Mouse (Mus musculus) midbrain, embryonic 11.5 days (tissue): ENCODE data around the gene Sufu. TPM values are rescaled to one million over a fixed set of nuclear protein-coding genes. Genes with fewer than 3 reads are reported as not detected.

Experiments used
- ATAC-seq: fragments of 200-750 bp; cut with Nextera tagmentation; 2 replicates; pipeline ENCODE4 v1.8.0; 2017; ENCODE audit warnings: moderate TSS enrichment, moderate library complexity; ENCODE audit not compliant: low FRiP score
- DNase-seq: peaks from one replicate; pipeline ENCODE4 v3.0.0; 2015; ENCODE audit warnings: low spot score; ENCODE audit errors: missing footprints
- H3K27ac ChIP-seq: fragments of 300-500 bp; sonication (generic); 2 replicates; pipeline ENCODE4 v1.5.1; 2014; ENCODE audit warnings: low read depth, low read length
- H3K27me3 ChIP-seq: fragments of 300-500 bp; sonication (generic); 2 replicates; pipeline ENCODE4 v1.6.1; 2014; ENCODE audit warnings: mild to moderate bottlenecking, low read length, moderate library complexity, mixed read lengths; ENCODE audit not compliant: control insufficient read depth, insufficient read depth
- H3K36me3 ChIP-seq: fragments of 300-500 bp; sonication (generic); 2 replicates; pipeline ENCODE4 v1.6.1; 2014; ENCODE audit warnings: mild to moderate bottlenecking, low read length, moderate library complexity, mixed read lengths; ENCODE audit not compliant: control insufficient read depth, insufficient read depth
- H3K4me1 ChIP-seq: fragments of 300-500 bp; sonication (generic); 2 replicates; pipeline ENCODE4 v1.6.1; 2014; ENCODE audit warnings: low read length; ENCODE audit not compliant: control insufficient read depth, insufficient read depth
- H3K4me2 ChIP-seq: fragments of 300-500 bp; sonication (generic); 2 replicates; pipeline ENCODE4 v1.6.1; 2014; ENCODE audit warnings: mild to moderate bottlenecking, moderate library complexity
- H3K4me3 ChIP-seq: fragments of 300-500 bp; sonication (generic); 2 replicates; pipeline ENCODE4 v1.5.1; 2014; ENCODE audit warnings: low read depth, low read length
- H3K9ac ChIP-seq: fragments of 300-500 bp; sonication (generic); 2 replicates; pipeline ENCODE4 v1.6.1; 2014; ENCODE audit warnings: low read length
- H3K9me3 ChIP-seq: fragments of 300-500 bp; sonication (generic); 2 replicates; pipeline ENCODE4 v1.6.1; 2016; ENCODE audit warnings: low read length; ENCODE audit not compliant: control insufficient read depth
- WGBS: fragments of 180-500 bp; shearing (Covaris S2); extraction: QIAGEN DNeasy Blood & Tissue Kit; methylation state at CpG from one replicate; pipeline ENCODE4 v1.1.7; 2014; 5-methylcytosine and 5-hydroxymethylcytosine counted together
- polyA plus RNA-seq: library from polyadenylated mRNA; unstranded; fragments of >200 nt; fragmentation: Nextera tagmentation; extraction: Ambion mirVana; gene quantifications from 2 replicates; pipeline ENCODE4 v1.2.1, GENCODE M21; 2014

Gene Sufu
- polyA plus RNA-seq, 1 experiment from 2014 or later, result 38.7 TPM

DNA sequence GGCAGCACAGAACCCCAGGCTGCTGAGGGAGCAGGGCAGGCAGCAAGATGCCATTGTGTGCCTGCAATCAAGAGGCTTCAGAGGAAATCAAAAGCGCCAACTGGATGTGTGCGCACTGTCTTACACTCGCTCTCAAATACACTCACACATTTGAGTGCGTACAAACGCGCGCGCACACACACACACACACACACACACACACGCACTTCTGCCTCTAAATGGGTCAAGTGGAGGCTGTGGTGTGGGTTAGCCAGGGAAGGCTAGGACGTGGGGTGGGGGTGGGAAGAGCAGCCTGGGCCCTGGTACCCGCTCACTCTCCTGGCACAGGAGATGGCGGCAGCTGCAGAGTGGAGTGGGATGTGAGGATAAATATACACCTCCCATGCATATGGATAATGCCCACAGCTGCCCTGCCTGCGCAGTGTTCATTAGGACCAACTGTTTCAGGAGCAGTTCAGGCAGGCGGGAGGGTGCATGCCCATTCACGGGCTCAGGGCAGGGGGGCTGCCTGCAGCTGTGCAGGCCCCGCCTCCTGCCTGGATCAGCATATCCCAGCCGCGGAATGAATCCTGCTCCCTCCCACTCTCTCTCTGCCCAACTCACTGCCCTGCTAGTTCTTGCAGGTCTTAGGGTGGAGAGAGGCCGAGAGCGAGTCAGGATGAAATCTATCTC lies 126.9 kb downstream of the Sufu start:
- H3K36me3 ChIP-seq, result no peaks in the 10 kb centered on the region
- no peaks in the 10 kb centered on the region for H3K9me3 ChIP-seq
- peaks cover 60% of the 10 kb centered on the region for H3K4me1 ChIP-seq
- no peaks in the 10 kb centered on the region for H3K27me3 ChIP-seq
- H3K27ac ChIP-seq, result peak overlapping the region; percentile 74
- H3K4me3 ChIP-seq, result peak overlapping the region; percentile 2; the same call in 1 of the 2 replicates
- H3K9ac ChIP-seq, result peak overlapping the region; percentile 17
- peak; percentile 86 for ATAC-seq
- peak; percentile 93 for DNase-seq
- 2% methylated on average over 20 of the region's 20 CpGs for WGBS
- H3K4me2 ChIP-seq, result peak overlapping the region; percentile 47

DNA sequence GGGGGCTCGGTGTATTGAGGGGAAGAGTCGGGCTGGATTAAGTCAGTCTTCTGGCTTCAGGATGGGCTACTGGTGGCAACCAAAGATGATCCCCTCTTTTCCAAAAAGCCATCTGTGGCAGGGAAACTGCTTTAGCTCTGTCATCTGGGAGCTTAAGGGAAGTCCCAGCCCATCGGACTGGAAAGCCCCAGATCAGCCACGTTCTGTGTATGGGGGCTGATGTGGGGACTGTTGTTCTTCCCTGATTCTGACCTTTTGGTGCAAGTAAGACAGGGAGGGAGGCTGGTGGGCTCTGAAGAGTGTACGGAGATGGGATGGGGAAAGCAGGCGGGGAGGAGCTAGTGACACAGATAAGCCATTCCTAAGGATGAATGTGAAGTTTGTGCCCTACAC lies 127.5 kb downstream of the Sufu start:
- ATAC-seq (peak; percentile 12), DNase-seq (no peak)
- Histone ChIP-seq H3K4me3 (peak overlapping the region; percentile 2; the same call in 1 of the 2 replicates), H3K27ac (peak overlapping the region; percentile 74), H3K27me3 (no peaks in the 10 kb centered on the region), H3K9ac (peak overlapping the region; percentile 17; the same call in 1 of the 2 replicates), H3K36me3 (no peaks in the 10 kb centered on the region), H3K9me3 (no peaks in the 10 kb centered on the region), H3K4me2 (peak overlapping the region; percentile 47), H3K4me1 (peaks cover 60% of the 10 kb centered on the region)
- 4% methylated on average over 6 of the region's 6 CpGs for WGBS

DNA sequence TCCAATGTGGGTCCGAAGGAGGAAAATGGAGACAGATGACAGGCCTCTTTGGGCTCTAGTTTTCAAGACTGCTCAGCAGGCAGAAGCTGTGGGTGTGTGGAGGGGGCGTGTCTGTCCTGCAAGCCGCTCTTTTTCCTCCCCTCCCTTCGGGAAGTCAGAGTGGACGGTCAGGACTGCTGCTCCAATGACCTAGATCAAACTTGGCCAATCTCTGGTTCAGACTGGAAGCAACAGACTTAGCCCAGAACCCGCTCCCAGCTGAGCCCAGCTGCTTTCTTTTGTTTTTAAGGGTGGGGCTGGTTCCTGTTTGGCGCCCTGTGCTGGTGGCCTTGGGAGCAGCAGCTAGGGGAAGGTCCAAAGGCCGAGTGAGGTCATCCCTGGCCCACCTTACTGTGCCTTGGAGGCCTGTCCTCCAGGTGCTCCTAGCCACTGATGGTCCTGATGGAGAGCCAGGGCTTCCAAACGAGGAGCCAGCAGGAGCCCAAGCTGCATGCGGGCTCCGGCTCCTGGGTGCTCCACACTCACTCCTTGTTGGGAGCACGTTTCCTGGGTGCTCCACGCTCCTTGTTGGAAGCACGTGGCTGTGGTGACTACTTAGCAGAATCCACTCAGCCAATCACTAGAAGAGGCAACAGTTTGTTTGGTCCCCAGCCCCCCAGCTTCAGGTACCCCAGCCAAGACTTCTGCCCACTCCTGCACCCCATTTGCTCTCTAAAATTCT lies 128.1 kb downstream of the Sufu start:
- Histone ChIP-seq H3K9ac (no peak overlapping the region), H3K4me2 (peak overlapping the region; percentile 47)
- ATAC-seq, result no peak

DNA sequence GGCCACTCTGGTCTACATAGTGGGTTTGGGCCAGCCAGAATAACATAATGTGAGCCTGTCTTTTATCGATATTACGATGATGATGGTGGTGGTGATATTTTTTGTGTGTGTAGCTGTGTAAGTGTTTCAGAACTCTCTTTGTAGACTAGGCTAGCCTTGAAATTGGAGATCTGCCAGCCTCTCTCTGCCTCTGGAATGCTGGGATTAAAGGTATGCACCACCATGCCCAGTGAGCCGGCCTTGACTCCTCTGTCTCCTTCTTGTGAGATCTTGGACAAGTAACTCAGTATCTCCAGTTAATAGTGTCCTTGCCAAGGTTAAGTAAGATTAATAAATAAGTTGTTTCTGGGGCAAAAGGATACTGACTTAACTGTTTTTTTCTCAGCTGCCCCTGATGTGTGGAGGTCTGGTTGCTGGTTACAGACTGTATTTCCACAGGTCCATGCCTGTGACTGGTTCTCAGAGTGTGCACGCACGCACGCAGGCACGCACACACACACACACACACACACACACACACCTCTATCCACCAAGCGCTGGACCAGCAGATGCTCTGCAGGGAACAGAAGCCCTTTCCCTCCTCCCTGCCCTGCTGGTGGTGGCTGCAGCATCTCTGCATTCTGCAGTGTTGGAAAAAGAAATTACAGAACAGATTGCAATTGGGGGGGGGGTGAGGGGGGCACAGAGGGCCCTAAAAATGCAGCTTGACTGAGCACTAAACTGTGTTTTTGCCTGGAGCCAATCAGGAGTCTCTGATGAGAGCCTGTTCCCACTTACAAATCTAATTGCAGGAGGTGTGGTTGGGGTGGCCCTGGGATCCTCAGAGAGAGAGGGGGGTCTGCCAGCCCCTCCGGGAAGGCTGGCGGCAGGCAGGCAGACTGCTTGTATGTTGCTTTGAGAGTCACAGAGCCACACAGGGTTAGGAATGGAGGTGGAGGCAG lies 129.3 kb downstream of the Sufu start:
- Histone ChIP-seq H3K4me1 (peaks cover 76% of the 10 kb centered on the region), H3K27ac (peak overlapping the region; percentile 26), H3K9me3 (no peaks in the 10 kb centered on the region), H3K36me3 (no peaks in the 10 kb centered on the region), H3K9ac (peak overlapping the region; percentile 25; the same call in 1 of the 2 replicates), H3K27me3 (no peaks in the 10 kb centered on the region), H3K4me2 (no peak overlapping the region), H3K4me3 (no peak overlapping the region)
- DNase-seq (no peak), ATAC-seq (no peak)
- WGBS, result 48% methylated on average over 10 of the region's 10 CpGs

More for the DNA sequence above, 128.1 kb downstream of the Sufu start:
- peak overlapping the region; percentile 74 for H3K27ac ChIP-seq
- peaks cover 64% of the 10 kb centered on the region for H3K4me1 ChIP-seq
- no peaks in the 10 kb centered on the region for H3K36me3 ChIP-seq
- H3K4me3 ChIP-seq, result no peak overlapping the region
- 21% methylated on average over 14 of the region's 14 CpGs for WGBS
- no peaks in the 10 kb centered on the region for H3K9me3 ChIP-seq
- DNase-seq, result peak; percentile 91
- no peaks in the 10 kb centered on the region for H3K27me3 ChIP-seq

DNA sequence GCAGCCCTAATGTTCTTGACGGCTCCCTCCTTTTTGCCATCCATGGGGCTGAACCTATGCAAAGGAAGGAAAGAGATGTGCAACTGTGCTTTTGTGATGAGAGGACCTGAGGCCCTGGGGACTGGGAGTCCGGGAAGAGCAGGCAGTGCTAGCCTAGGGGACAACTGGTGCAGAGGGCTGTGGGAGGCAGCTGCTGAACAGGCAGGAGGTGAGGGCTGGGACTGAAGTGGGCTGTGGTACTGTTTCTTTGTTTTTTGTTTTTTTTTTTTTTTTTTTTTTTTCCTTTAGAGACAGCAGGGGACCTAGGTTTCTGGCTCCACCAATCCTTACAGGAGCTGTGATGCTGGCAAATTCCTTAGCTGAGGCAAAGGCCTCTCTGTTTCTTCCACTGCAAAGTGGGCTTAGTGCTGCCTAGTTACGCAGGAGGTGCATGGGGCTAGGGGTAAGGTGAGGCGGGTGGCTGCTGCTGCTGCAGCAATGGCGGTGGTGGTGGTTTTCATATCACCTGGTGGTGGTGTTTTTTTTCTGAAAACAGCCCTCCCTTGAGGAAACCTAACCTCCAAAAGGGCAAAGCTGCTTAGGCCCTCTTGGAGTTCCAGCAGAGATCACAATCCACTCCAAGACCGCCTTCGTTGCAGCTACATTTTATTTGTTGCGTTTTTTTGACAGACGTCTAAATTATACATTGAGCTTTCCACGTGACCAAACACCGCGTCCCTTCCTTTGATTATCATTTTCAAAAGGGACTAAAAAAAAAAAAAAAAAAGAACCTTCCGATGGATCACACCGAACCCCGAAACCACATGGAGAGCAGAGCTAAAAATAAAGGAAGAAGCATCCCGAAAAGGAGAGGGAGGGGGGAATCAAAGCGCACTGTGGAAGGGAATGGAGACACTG lies 131.2 kb downstream of the Sufu start:
- H3K4me1 ChIP-seq, result peaks cover 95% of the 10 kb centered on the region
- ATAC-seq (no peak), DNase-seq (peak; percentile 91)
- H3K4me3 ChIP-seq, result peak overlapping the region; percentile 18; the same call in 1 of the 2 replicates
- peak overlapping the region; percentile 96 for H3K27ac ChIP-seq
- H3K36me3 ChIP-seq, result no peaks in the 10 kb centered on the region
- H3K9ac ChIP-seq, result peak overlapping the region; percentile 63
- 5% methylated on average over 17 of the region's 17 CpGs for WGBS
- no peaks in the 10 kb centered on the region for H3K27me3 ChIP-seq
- no peaks in the 10 kb centered on the region for H3K9me3 ChIP-seq
- H3K4me2 ChIP-seq, result peak overlapping the region; percentile 52

DNA sequence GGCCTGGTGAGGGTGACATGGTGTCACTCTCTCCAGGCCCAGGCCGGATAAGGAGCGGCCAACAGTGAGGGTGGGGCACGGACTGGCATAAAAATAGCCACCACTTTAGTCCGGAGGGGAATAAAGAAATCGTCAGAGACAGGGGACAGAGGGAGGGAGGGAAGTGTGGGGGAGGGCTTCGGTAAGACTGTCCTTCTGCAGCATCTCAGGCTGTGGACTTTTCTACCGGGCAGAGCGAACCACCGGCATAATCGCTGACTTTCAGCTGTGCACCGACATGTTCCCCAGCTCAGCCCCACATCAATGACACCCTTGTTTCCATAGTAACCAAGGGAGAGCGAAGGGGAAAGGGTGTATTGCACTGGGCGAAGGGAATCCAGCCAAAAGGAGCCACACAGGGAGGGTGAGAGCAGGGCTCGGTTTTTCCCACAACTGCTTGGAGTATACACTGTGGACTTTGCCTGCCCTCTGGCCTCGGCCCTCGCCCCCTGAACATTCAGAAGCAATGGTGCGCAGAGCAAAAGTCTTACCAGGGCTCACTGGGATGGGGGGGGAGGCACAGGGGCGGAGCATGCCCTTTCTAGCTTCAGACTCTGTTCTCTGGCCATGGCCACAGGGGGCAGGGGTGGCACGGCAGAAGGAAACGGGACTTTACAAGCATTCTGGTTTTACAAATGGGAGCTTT lies 132.0 kb downstream of the Sufu start:
- under 1% methylated on average over 20 of the region's 20 CpGs for WGBS

DNA sequence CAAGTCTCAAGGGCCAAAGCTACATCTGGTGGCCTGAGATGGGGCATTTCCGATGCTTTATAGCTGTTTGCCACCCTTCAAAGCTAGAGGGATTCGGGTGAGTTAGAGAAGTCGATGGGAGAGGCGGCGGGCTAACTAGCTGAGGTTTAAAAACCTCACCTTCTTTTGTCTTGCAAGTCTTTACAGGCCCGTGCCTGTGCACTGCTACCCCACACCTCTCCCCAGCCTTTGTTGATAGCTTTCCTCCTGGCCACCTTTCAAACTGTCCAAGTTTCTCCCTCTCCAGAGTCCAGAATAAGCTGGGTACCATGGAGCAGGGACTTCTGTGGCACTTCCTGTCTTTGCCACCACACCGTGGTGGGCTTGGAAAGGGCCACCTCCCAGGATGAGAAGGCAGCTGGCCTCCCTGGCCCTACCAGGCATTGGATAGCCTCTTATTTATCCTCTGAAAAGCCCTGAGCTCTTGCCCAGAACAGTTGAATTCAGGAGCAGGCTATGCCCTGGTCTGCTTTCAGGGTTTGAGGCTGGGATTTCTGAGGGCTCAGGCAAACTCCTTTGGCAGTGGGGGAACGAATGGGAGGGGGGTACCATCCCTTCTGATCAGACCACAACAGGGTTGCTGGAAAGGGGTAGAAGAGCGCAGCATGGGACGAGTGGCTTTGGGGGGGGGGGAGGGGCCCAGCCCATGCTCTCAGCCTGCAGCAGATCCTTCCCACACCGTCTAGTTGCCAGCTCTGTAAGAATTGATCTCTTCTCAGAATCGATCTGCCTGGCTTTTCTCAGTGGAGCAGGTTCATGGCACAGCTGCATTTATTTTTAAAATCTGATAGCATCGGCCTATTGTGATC lies 133.1 kb downstream of the Sufu start:
- peak overlapping the region; percentile 52 for H3K4me2 ChIP-seq
- H3K4me3 ChIP-seq, result no peak overlapping the region
- ATAC-seq (no peak), DNase-seq (peak; percentile 94)
- WGBS, result 1% methylated on average over 13 of the region's 13 CpGs
- H3K4me1 ChIP-seq, result peaks cover 94% of the 10 kb centered on the region
- H3K27ac ChIP-seq, result peak overlapping the region; percentile 96
- peak overlapping the region; percentile 63 for H3K9ac ChIP-seq
- no peaks in the 10 kb centered on the region for H3K27me3 ChIP-seq
- H3K36me3 ChIP-seq, result no peaks in the 10 kb centered on the region
- H3K9me3 ChIP-seq, result no peaks in the 10 kb centered on the region

More for the DNA sequence above, 132.0 kb downstream of the Sufu start:
- peak overlapping the region; percentile 18 for H3K4me3 ChIP-seq
- peaks cover 96% of the 10 kb centered on the region for H3K4me1 ChIP-seq
- peak overlapping the region; percentile 63 for H3K9ac ChIP-seq
- H3K27ac ChIP-seq, result peak overlapping the region; percentile 96
- DNase-seq (peak; percentile 97), ATAC-seq (peak; percentile 74)
- H3K9me3 ChIP-seq, result no peaks in the 10 kb centered on the region
- H3K4me2 ChIP-seq, result peak overlapping the region; percentile 52
- H3K27me3 ChIP-seq, result no peaks in the 10 kb centered on the region
- H3K36me3 ChIP-seq, result no peaks in the 10 kb centered on the region
